Mouse (Mus musculus): ENCODE measurements around the gene Grn. TPM values are rescaled to one million over a fixed set of nuclear protein-coding genes. Genes with fewer than 3 reads are reported as not detected.

Grn gene
- polyA plus RNA-seq, 1 experiment from 2014 or later, result 192 TPM

DNA sequence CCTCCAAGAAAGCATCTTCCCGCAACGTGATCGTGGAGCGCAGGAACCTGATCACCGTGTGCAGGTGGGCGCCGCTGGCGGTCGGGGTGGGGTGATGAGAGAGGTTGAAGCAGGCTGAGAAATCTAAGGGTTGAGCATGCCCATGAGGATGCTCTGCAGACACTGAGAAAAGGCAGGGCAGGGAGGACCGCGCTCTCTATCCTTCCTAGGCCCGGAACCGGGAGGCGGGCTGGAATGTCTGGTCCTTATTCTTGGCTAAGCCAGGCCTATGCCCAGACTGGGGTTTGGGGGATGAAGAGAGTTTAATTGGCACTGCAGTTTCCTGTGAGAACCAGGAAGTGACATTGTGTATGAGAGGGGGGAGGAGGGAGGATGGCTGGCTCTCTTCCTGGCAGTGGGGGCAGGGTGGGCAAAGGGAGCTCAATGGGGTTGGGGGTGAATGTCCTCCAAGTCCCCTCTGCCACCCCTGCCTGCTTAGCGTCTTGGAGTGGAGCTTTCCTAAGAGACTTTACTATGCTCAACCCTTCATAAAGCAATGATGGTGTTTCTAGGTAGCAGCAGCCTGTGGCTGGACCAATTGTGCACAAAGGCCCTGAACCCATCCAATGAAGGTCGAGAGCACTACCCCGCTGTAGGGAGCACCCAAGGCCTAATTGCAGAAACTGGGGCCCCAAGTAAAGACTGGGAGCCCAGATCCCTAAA lies 36.2 kb upstream of the Grn start:
- ATAC-seq (ENCODE audit: insufficient number of reproducible peaks, low FRiP score, low TSS enrichment, low read depth), result no peak
- H3K9ac ChIP-seq, result no peak overlapping the region
- WGBS, result 8% methylated on average over 17 of the region's 17 CpGs
- peaks cover 45% of the 10 kb centered on the region for H3K27me3 ChIP-seq
- no peaks in the 10 kb centered on the region for H3K36me3 ChIP-seq
- peaks cover 21% of the 10 kb centered on the region for H3K4me1 ChIP-seq
- no peak overlapping the region for H3K27ac ChIP-seq
- H3K4me2 ChIP-seq, result peak overlapping the region; percentile 94
- H3K4me3 ChIP-seq, result peak overlapping the region; percentile 42
- H3K9me3 ChIP-seq, result no peaks in the 10 kb centered on the region

DNA sequence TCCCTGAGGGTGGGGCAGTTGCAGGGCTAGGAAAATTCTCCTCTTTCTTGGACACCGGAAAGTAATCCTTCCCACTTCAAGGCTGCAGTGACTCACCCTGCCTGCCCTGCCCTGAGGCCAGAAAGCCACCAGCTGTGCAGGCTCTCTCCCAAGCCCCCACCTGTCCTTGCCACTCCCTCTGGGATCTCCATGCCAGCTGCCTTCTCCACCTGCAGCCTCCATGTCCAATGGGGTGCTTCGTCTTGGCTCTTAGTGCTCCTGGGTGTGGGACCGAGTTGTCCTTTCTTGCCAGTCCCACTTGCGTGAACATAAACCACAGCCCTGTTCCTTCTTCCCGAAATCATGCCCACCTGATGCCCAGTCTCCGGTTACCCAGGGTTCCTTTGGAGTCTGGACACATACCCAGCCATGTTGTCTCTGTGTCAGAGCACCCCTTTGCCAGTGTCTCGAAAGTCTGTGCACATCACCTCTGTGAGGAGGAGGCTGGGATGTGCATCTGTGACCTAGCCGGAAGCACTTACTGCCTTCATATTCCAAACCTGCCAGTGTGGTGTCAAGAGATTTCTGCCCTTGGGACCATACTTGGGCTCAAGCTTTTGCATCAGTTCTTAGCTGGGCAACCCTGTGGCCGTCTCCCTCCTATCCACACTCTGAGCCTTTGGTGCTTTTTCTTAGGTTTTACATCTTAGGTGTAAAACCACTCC lies 35.5 kb upstream of the Grn start:
- Histone ChIP-seq H3K4me2 (no peak overlapping the region; the same call in 1 of the 2 replicates), H3K36me3 (no peaks in the 10 kb centered on the region), H3K27ac (no peak overlapping the region), H3K4me3 (no peak overlapping the region), H3K27me3 (peaks cover 52% of the 10 kb centered on the region), H3K9me3 (no peaks in the 10 kb centered on the region), H3K4me1 (peaks cover 27% of the 10 kb centered on the region), H3K9ac (no peak overlapping the region)
- no peak for ATAC-seq (ENCODE audit: insufficient number of reproducible peaks, low FRiP score, low TSS enrichment, low read depth)
- WGBS, result 74% methylated on average over 9 of the region's 9 CpGs

DNA sequence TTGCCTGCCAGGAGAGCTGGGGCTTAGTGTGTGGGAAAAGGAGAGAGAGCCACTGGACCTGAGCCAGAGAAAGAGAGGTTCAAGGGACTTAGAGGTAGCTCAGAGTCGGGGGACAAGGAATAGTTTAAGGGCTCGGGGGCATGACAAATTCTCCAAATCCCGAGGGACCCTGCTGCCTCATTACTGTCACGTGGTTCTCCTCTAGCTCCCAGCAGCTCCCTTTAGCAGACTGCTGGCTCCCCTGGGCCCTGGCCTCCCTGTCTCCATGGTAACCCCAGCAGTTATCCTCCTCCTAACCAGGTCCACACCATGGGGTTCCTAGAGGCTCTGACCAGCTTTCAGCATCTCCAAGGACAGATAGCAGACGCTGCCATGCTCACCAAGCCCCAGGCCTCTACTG lies 34.9 kb upstream of the Grn start:
- H3K4me3 ChIP-seq, result no peak overlapping the region
- H3K4me2 ChIP-seq, result no peak overlapping the region
- ATAC-seq (ENCODE audit: insufficient number of reproducible peaks, low FRiP score, low TSS enrichment, low read depth), result no peak
- no peak overlapping the region for H3K27ac ChIP-seq
- no peaks in the 10 kb centered on the region for H3K9me3 ChIP-seq
- peaks cover 33% of the 10 kb centered on the region for H3K4me1 ChIP-seq
- peaks cover 54% of the 10 kb centered on the region for H3K27me3 ChIP-seq
- 5% methylated on average over 5 of the region's 5 CpGs for WGBS
- no peaks in the 10 kb centered on the region for H3K36me3 ChIP-seq
- no peak overlapping the region for H3K9ac ChIP-seq

- Histone ChIP-seq H3K9me3 (no peaks in the 10 kb centered on the region), H3K4me3 (no peak overlapping the region), H3K36me3 (no peaks in the 10 kb centered on the region), H3K4me1 (peaks cover 33% of the 10 kb centered on the region), H3K27ac (no peak overlapping the region), H3K27me3 (peaks cover 63% of the 10 kb centered on the region), H3K9ac (no peak overlapping the region), H3K4me2 (no peak overlapping the region)
- no peak for ATAC-seq (ENCODE audit: insufficient number of reproducible peaks, low FRiP score, low TSS enrichment, low read depth)
- WGBS, result 58% methylated on average over 6 of the region's 6 CpGs
Measured at GRCm38 (mm10) chr11:102396263-102396662, 33.9 kb upstream of the Grn start.

DNA sequence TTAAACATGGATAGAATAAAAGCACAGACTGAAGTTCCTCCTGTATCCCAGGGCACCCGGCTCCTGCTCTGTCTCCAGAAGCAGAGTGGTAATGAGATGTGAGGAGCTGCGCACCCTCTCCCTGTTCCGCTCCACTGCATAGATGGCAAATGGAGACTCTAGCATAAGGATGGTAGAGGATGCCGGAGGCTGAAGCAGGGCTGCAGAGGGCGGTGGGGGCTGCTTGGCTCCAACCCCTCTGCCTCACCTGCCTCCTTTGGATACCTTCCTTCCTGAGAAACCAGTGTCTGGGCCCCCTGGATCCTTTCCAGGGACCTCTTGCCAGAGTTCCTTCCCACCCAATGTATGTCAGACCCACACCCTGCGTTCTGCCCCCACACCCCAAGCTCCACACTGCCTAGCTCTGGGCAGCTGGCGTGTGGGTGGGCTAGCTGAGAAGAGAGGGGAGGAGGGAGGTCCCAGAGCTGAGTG lies 33.4 kb upstream of the Grn start:
- no peaks in the 10 kb centered on the region for H3K36me3 ChIP-seq
- H3K27me3 ChIP-seq, result peaks cover 68% of the 10 kb centered on the region
- no peaks in the 10 kb centered on the region for H3K9me3 ChIP-seq
- H3K27ac ChIP-seq, result no peak overlapping the region
- ATAC-seq (ENCODE audit: insufficient number of reproducible peaks, low FRiP score, low TSS enrichment, low read depth), result no peak
- peaks cover 33% of the 10 kb centered on the region for H3K4me1 ChIP-seq
- H3K9ac ChIP-seq, result no peak overlapping the region
- no peak overlapping the region for H3K4me2 ChIP-seq
- 76% methylated on average over 7 of the region's 7 CpGs for WGBS
- no peak overlapping the region for H3K4me3 ChIP-seq

DNA sequence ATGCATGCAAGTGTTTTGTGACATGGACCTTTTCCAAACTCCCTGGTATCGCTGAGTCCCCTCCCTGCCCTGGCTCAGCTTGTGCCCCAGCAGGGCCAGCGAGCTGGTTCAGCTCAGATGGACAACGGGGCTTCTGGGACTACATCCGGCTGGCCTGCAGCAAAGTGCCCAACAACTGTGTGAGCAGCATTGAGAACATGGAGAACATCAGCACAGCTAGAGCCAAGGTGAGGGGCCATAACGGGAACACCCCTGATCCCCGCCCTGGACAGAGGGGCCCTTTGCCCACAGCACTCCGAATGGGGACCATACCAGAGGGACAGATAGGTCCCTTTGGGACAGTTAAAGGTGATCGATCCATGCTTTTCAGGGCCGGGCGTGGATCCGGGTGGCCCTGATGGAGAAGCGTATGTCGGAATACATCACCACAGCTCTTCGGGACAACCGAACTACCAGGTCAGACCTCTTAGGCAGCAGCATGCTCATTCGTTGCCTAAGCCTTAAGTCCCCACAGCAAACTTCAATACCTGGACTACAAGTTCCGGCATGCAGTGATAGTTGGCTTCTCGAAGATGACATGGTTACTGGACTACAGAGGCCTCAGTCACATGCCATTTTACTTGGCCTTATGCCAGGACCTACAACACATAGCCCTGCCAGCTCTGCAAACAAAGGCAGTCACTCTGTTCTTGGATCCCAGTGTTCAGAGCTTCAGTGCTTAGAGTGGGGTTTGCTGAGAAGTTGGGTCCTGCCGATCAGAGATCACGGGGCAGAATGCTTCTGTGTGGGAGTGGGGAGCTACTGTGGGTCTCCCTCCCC lies 31.9 kb upstream of the Grn start:
- no peak overlapping the region for H3K4me2 ChIP-seq
- H3K36me3 ChIP-seq, result peaks cover 13% of the 10 kb centered on the region
- no peak overlapping the region for H3K27ac ChIP-seq
- no peak for ATAC-seq (ENCODE audit: insufficient number of reproducible peaks, low FRiP score, low TSS enrichment, low read depth)
- peaks cover 83% of the 10 kb centered on the region for H3K27me3 ChIP-seq
- no peaks in the 10 kb centered on the region for H3K9me3 ChIP-seq
- peaks cover 27% of the 10 kb centered on the region for H3K4me1 ChIP-seq
- WGBS, result 76% methylated on average over 20 of the region's 20 CpGs
- no peak overlapping the region for H3K9ac ChIP-seq
- H3K4me3 ChIP-seq, result no peak overlapping the region

DNA sequence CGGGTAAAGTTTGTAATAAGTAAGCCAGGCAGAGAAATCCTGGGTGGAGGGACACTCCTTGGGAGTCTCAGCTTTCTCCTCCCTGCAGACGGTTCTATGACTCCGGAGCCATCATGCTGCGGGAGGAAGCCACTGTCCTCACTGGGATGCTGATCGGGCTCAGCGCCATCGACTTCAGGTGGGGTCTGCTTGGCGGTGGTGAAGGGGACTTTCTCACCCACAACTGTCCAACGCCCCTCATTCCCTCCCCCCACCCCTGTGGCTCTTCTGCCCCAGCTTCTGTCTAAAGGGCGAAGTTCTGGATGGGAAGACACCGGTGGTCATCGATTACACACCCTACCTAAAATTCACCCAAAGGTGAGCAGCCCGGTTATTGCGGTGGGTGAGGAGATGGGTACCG lies 31.0 kb upstream of the Grn start:
- ATAC-seq (ENCODE audit: insufficient number of reproducible peaks, low FRiP score, low TSS enrichment, low read depth), result no peak
- peaks cover 18% of the 10 kb centered on the region for H3K4me1 ChIP-seq
- H3K27me3 ChIP-seq, result peaks cover 79% of the 10 kb centered on the region
- no peak overlapping the region for H3K9ac ChIP-seq
- WGBS, result 15% methylated on average over 15 of the region's 15 CpGs
- peaks cover 22% of the 10 kb centered on the region for H3K36me3 ChIP-seq
- H3K9me3 ChIP-seq, result no peaks in the 10 kb centered on the region
- H3K4me2 ChIP-seq, result peak overlapping the region; percentile 46
- H3K4me3 ChIP-seq, result peak overlapping the region; percentile 18; the same call in 1 of the 2 replicates
- no peak overlapping the region for H3K27ac ChIP-seq

- H3K27ac ChIP-seq, result no peak overlapping the region
- no peak for ATAC-seq (ENCODE audit: insufficient number of reproducible peaks, low FRiP score, low TSS enrichment, low read depth)
- 2% methylated on average over 34 of the region's 34 CpGs for WGBS
- H3K9me3 ChIP-seq, result no peaks in the 10 kb centered on the region
- peaks cover 77% of the 10 kb centered on the region for H3K27me3 ChIP-seq
- peak overlapping the region; percentile 46 for H3K4me2 ChIP-seq
- peak overlapping the region; percentile 18 for H3K4me3 ChIP-seq
- no peak overlapping the region for H3K9ac ChIP-seq
- H3K36me3 ChIP-seq, result peaks cover 27% of the 10 kb centered on the region
- H3K4me1 ChIP-seq, result peaks cover 12% of the 10 kb centered on the region
Measured at GRCm38 (mm10) chr11:102399610-102400072, 30.5 kb upstream of the Grn start.

DNA sequence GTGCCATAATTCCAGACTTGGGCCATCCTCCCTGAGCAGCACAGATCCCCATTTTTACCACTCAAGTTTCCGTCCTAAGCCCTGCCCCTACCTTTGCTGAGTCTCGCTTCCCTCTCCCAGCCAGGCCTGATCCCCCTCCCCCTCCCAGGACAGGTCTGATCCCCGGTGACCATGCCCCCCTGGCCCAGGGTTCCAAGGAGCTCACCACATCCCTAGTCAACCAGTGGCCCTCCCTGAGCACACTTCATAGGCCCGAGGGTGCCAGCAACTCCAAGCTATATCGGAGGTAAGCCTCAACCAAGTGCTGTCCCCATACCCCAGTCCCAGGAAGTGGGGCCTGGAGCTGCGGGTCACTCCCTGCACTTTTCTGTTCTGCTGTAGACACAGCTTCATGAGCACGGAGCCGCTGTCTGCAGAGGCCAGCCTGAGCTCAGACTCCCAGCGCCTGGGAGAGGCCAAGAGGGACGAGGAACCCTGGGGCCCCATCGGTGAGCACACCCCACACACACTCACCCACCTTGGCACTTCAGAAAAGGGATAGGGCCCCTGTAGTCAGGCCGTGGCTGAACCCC lies 29.5 kb upstream of the Grn start:
- Histone ChIP-seq H3K4me3 (no peak overlapping the region), H3K9me3 (no peaks in the 10 kb centered on the region), H3K4me2 (no peak overlapping the region), H3K36me3 (peaks cover 30% of the 10 kb centered on the region), H3K27ac (no peak overlapping the region), H3K9ac (no peak overlapping the region), H3K27me3 (peaks cover 69% of the 10 kb centered on the region), H3K4me1 (peaks cover 20% of the 10 kb centered on the region)
- ATAC-seq (ENCODE audit: insufficient number of reproducible peaks, low FRiP score, low TSS enrichment, low read depth), result no peak
- WGBS, result 23% methylated on average over 12 of the region's 12 CpGs

DNA sequence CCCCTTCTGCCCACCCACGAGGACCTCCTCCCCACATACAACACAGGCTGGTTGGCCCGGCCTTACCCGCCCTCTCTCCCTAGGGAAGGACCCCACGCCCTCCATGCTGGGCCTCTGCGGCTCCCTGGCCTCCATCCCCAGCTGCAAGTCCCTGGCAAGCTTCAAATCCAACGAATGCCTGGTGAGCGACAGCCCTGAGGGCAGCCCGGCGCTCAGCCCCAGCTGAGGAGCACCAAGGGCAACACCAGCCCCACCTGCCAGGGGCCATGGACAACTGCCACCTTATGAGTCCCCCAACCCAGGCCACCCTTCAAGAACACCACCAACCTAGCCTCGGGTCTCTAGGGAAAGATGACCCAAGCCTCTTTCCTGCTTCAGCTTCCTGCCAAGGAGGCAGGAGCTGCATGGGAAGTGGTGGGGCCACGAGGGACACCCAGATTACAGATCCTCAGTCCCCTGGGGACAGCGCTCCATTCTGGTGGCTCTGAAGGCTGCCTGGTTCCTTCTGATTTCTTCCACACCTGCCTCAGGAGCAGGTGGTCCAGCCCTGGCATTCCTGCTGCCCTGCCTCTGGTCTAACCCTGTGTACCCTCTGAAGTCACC lies 28.1 kb upstream of the Grn start:
- ATAC-seq (ENCODE audit: insufficient number of reproducible peaks, low FRiP score, low TSS enrichment, low read depth), result no peak
- Histone ChIP-seq H3K4me2 (no peak overlapping the region), H3K4me3 (no peak overlapping the region), H3K27ac (no peak overlapping the region), H3K9ac (no peak overlapping the region), H3K4me1 (peaks cover 33% of the 10 kb centered on the region), H3K36me3 (peaks cover 30% of the 10 kb centered on the region), H3K27me3 (peaks cover 55% of the 10 kb centered on the region), H3K9me3 (no peaks in the 10 kb centered on the region)
- 57% methylated on average over 11 of the region's 12 CpGs for WGBS

GRCm38 (mm10) chr11:102403657-102404056 lies 26.5 kb upstream of the Grn start:
- Histone ChIP-seq H3K27me3 (peaks cover 40% of the 10 kb centered on the region), H3K4me2 (no peak overlapping the region), H3K4me3 (no peak overlapping the region), H3K4me1 (peaks cover 33% of the 10 kb centered on the region), H3K9ac (no peak overlapping the region), H3K9me3 (no peaks in the 10 kb centered on the region), H3K36me3 (peaks cover 30% of the 10 kb centered on the region), H3K27ac (no peak overlapping the region)
- WGBS, result 95% methylated on average over 11 of the region's 11 CpGs
- no peak for ATAC-seq (ENCODE audit: insufficient number of reproducible peaks, low FRiP score, low TSS enrichment, low read depth)
